Mouse (Mus musculus): ENCODE measurements around the gene Pakap.

DNA sequence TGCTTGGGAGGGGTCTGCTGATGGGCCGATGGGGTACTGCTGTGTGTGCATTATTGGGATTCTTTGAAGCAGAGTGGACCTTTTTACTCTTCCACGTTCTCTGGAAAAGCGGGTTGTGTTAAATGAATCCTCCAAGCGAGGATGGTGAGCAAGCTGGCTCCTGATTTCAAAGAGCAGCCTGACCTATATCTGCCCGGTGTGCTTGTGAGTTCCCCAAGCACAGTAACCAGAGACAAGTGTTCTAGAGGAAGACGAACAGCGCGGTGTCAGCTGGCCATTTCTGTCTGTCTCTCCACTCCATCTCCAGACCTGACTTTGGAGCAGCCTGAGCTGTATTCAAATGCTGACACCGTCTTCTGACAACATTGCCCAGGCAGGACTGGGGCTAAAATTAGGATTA lies 71.0 kb downstream of the Pakap start:
- TF ChIP-seq POLR2A (IDR thresholded peaks at IDR 0.05; ENCODE audit: borderline replicate concordance, extremely low read depth, insufficient read depth, insufficient read length, poor library complexity, severe bottlenecking) (no peak), CTCF (IDR thresholded peaks at IDR 0.05; ENCODE audit: borderline replicate concordance, extremely low read depth, insufficient read depth, insufficient read length) (no peak)
